Mouse (Mus musculus) retina, postnatal 7 days (tissue): ENCODE measurements around the gene Gucd1.

ENCODE experiments used
- DNase-seq: peaks from one replicate; pipeline ENCODE4 v3.0.0-alpha.2; 2012; ENCODE audit warnings: low read depth, low spot score

Gene Gucd1

DNA sequence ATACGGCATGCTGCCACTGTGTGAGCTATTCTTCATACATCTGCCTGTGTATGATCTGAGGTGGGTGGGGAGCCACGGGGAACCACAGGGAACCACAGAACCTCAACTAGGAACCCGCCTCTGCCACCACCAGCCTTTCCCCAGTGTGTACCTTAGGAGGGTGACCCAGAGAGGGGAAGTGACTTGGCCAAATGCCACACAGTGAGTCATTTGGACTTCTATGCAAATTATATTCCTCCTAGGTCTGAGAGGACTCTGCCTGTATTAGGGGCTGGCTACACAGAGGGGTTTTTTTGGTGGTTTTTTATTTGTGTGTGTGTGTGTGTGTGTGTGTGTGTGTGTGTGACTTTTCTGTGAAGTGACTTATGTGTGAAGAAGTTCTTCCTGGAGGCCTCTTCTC lies 191.2 kb downstream of the Gucd1 start:
- no peak for DNase-seq

DNA sequence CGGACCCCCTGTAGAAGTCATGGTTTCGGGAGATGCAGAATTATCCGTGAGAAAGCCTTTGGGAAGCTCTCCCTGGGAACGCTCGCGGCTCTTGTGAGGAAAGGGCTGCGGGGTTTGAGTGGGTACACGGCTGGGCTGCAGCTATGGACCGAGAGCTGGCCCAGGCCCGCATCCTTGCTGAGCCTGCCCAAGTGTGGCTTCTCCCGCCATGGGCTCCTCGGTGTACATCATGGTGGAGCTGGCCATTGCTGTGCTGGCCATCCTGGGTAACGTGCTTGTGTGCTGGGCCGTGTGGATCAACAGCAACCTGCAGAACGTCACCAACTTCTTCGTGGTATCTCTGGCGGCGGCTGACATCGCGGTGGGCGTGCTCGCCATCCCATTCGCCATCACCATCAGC lies 192.0 kb downstream of the Gucd1 start:
- DNase-seq, result no peak

GRCm38 (mm10) chr10:75324391-75324790 lies 193.4 kb downstream of the Gucd1 start:
- no peak for DNase-seq

DNA sequence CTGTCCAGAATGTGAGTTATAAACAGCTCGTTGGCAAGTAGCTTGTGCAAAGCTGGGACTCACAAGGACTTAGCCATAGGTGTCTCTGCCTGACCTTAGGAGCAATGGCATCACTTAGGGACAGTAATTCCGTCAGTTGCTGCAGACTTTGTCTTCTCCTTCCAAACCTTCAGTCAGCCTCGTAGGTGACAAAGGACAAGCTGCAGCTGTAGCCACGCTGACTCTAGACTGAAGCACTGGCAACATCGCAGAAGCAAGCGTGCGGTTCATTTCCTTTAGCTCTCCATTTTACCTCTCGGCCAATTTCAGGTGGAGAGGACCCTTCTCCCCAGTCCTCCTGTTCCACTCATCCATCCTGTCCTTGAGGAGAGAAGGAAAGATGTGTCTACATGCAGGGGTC lies 193.8 kb downstream of the Gucd1 start:
- DNase-seq, result no peak

DNA sequence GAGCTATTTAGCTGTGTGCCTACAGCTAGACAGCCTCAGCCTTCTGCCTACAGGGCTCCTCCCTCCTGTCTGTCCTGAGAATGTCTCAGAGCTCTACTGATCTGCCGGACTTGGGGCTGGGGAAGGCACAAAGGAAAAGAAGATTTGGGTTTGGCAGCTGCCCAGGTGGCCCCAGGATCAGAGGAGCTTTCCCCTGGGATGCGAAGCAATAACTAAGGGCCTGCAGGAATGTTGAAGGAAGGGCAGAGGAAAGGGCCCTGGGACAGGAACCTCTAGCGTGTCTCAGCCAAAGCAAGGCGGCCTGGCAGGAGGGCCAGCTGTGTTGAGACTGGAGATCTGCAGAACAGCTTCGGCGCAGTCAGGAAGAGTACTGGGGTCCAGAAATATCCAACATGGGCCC lies 194.8 kb downstream of the Gucd1 start:
- no peak for DNase-seq

DNA sequence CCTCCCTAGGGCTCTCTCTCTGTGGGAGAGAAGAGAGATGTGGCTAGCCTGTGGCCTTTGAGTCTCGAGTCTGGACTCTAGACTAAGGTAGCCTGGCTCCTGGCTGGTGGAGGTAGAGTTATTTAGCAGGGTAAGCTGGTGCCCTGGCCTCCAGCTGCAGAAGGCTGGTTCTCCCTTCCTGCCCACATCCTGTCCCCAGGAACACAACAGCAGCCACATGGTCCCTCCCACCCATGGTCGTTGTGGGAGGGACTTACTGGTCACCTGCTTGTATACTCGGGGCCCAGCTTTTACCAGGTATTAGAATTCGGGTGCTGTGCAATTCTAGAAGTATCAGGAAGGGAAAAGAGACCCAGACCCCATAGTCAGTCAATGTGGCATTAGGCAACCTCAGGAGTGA lies 197.5 kb downstream of the Gucd1 start:
- no peak for DNase-seq

DNA sequence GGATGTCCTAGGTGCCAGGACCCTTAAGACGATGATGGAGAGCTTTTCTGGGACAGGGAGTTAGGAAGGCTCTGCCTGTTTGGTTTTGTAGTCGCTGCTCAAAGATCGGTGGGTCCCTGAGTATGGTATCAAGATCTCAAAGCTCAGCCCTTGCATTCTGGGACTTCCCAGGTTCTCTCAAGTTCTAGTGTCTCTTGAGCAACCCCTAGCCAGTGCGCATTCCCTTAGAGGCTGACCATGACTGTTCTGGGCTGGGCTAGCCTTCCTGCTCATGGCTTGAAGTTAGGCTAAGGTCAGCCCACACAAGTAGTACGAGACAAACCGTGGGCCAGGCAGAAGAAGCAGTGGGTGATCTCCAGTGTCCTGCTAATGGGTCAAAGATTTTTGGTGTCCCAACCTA lies 199.6 kb downstream of the Gucd1 start:
- DNase-seq, result no peak

DNA sequence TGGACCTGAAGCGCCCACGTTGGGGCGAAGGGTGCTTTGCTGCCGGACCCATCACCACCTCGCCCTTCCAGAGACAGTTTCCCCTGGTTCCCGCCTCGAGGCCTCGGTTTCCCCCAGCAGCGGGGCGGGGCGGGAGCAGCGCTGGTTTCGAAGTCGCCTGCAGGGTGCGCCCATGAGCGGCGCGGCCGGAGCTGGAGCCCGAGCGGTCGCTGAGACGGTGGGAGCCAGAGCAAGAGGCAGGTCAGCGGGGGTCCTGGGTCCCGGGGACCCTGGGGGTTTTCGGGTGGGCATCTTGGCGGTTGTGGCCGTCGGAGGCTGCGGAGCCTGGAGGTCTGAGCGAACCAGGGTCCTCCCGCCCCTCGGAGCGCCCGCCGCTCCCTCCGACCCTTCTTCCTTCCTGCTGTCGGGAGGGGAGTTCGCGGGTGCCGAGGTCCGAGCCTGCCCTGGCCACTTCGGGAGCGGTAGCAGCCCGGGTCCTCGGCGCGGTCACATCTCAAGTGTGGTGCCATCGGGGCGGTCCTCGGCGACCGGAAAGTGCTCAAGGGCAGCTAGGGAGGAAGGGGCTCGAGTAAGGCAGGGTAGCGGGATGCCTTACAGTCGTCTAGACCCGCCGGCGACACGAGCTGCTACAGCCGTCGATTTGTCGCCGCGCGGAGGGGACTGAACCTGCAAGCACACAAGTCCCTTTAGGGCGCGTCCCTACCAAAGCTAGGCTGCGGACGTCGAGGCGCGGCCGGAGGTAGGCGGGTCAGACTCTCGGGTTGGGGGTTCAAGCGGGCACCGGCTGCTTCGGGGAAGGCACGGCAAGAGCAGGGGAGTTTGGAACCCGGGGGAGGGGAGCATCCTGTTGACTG lies 200.6 kb downstream of the Gucd1 start:
- DNase-seq, result peak; percentile 35

- DNase-seq, result no peak
Measured at GRCm38 (mm10) chr10:75316872-75316907, 201.1 kb downstream of the Gucd1 start, which contains the start of gene Adora2a. Gene Adora2a, plus strand, starts transcription at chr10:75316877.

DNA sequence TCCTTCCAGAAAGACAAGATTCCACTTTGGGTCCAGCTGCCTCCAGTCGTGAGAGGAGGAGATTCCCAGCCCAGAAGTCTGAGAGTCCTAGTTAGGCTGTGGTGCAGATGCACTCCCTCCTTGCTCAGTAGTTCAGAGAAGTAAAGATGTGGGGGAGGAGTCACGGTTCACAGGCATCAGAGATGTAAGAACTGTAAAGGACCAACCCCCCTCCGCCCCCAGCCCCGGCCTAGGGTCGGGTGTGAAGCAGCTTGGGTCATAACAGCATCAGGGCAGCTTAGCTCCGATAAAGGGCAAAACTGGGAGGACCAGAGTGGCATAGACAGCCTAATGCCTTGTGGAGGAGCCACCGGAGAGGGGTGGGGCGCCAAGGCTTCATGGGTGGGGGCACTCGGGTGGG lies 201.3 kb downstream of the Gucd1 start:
- DNase-seq, result no peak

DNA sequence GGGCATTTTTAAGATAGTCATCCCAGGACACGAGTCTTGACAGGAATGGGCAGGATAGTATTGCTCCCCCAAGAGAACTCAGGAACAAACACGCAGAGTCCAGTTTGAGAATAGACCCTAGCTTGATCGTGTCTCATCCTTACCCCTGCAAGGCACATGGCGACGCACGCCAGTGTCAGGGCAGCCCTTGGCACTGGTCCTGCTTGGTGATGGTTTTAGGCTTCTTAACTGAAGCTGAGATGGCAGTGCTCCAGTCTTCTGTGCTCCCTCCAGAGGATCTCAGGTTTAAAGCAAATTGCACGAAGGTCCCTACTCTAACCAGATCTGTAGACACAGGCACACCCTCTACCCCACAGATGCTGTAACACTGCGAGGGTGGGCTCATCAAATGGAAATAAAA lies 202.0 kb downstream of the Gucd1 start:
- DNase-seq, result no peak

DNA sequence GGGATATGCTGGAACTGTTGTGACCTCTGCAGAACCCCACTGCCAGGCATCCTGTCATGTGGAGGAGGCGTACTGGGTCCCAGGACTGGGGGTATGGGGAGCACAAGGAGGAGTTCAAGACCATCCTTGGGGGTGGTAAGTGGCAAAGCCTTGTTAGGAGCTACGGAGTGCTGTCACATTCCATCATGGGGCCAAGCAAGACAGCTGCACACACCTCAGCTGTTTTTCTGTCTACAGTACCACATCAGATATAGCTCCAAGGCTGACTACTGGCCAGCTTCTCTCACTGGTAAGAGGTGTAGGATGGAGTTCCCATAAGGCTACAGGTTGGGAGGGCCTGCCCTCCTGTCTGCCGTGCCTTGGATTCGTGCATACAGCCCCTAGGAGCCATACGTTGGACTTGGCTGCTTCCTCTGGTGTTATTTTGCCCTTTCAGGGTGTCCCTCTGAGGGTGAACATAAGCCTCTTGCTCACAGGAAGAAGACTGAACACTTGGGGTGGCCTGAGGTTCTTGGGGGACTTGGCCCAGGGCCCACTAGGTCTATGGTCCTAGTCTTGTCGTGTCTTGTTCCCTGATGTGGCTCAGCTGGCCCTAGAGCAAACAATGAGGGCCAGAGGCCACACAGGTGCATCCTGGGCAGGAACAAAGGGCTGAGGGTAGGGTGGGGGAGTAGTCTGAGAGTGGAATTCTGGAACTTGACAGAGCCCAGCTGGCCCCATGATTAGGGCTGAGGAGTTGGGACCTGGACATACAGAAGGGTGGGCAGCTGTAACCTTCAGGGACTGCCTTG lies 203.4 kb downstream of the Gucd1 start:
- DNase-seq, result no peak

GRCm38 (mm10) chr10:75312361-75312760 lies 205.4 kb downstream of the Gucd1 start:
- DNase-seq, result no peak

DNA sequence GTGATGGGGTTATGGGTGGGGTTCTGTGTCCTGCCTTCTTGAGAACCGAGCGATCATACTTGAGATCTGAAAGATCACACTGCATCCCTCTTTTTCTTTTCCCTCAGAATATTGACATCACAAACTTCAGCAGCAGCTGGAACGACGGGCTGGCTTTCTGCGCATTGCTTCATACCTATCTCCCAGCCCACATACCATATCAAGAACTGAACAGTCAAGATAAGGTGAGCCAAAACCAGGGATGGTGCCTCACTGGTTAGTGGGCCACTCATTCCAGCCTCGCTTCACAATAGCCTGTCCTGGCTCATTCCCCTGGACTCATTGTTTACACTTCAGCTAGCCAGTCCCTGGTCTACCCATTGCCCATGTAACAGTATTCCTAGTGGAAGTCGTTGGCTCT lies 210.6 kb downstream of the Gucd1 start:
- DNase-seq, result no peak

DNA sequence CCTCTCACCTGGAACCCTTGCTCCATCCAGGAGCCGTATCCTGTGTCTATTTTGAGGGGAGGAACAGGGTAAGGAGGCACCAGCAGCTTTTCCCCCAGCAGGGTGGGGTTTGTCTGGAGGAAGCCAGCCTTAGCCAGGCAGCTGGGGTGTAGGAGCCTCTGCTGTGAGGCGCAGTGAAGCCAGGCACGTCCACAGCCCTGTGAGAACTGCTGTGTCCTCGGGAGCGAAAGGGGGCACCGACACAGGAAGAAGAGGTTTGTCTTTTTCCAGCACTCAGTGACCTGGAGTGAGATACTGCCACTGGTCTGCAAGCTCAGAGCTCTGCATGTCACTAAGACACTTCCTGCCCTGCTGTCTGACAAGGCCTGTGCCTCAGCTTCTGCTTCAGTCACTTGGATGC lies 213.4 kb downstream of the Gucd1 start:
- DNase-seq, result no peak

GRCm38 (mm10) chr10:75304049-75304405 lies 213.7 kb downstream of the Gucd1 start:
- no peak for DNase-seq

DNA sequence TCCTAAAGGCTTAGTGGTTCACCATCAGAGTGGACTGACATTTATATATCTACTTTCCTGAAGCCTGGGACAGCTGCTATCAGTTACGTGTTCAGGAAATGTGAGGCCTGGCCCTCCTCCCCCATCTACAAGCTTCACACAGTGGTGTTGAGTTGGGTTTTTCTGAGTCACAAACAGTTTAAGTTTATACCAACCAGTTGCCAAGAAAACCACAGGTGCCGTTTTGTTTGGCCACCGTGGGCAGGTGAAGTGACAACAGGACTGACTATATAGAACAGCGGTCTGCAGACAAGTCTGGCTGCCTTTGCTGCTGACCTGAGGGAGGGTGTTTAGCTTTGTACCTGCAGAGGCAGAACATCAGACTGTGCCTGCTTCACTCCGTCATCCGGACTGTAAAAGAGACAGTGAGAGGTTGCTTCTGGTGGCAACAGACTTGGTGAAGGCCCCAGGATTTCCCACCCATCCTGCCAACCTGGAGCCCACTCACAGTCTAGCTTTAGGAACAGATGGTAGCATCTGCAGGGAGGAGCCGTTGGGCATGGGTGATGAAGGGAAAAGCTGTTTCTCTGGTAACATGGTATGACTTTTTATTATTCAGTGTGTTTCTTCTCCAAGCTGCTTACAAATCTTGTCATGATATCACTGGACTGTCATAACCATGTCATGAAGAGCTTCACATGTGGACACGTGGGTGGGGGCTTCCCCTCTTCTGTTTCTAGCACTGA lies 214.3 kb downstream of the Gucd1 start:
- DNase-seq, result no peak

GRCm38 (mm10) chr10:75302536-75302935 lies 215.2 kb downstream of the Gucd1 start:
- no peak for DNase-seq

GRCm38 (mm10) chr10:75301937-75302336 lies 215.8 kb downstream of the Gucd1 start:
- DNase-seq, result no peak

DNA sequence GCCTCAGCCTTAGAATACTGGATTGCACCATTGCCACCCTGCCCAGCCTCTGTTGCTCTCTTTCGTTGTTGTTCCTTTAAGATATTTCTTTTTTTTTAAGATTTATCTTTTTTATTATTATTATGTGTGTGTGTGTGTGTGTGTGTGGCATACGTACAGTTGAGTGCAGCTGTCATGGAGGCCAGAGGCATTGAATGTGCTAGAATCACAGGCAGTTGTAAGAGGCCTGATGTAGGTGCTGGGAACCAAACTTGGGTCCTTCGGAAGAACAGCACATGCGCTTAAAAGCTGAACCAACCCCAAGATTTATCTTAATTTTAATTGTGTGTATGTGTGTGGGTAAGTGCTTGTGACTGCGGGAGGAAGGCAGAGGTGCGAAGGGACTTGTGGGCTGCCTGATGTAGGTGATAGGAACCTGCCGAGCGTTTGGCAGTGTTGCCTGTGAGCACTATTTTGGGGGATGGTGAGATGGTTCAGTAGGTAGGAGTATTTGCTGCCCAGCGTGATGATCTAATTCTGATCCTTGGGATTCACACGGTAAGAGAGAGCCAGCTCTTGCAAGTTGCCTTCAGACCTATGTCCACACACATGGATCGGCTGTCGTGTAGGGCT lies 216.5 kb downstream of the Gucd1 start:
- DNase-seq, result no peak
